Mouse (Mus musculus): ENCODE data around the gene Kcnmb4.

Gene Kcnmb4

GRCm38 (mm10) chr10:116402742-116403425, 70.8 kb downstream of the Kcnmb4 start:
- DNase-seq (ENCODE audit: low read depth, low spot score), result no peak

- no peak for DNase-seq (ENCODE audit: low read depth, low spot score)
Measured at GRCm38 (mm10) chr10:116397973-116398372, 75.7 kb downstream of the Kcnmb4 start.

GRCm38 (mm10) chr10:116397573-116397972, 76.1 kb downstream of the Kcnmb4 start:
- DNase-seq (ENCODE audit: low read depth, low spot score), result no peak

GRCm38 (mm10) chr10:116396966-116397365, 76.7 kb downstream of the Kcnmb4 start:
- no peak for DNase-seq (ENCODE audit: low read depth, low spot score)

GRCm38 (mm10) chr10:116396279-116396678, 77.4 kb downstream of the Kcnmb4 start:
- DNase-seq (ENCODE audit: low read depth, low spot score), result no peak

- DNase-seq (ENCODE audit: low read depth, low spot score), result no peak
Measured at GRCm38 (mm10) chr10:116394585-116394984, 79.1 kb downstream of the Kcnmb4 start.

GRCm38 (mm10) chr10:116393790-116394475, 79.7 kb downstream of the Kcnmb4 start:
- no peak for DNase-seq (ENCODE audit: low read depth, low spot score)

GRCm38 (mm10) chr10:116388840-116389239, 84.8 kb downstream of the Kcnmb4 start:
- DNase-seq (ENCODE audit: low read depth, low spot score), result no peak

GRCm38 (mm10) chr10:116386391-116386885, 87.2 kb downstream of the Kcnmb4 start:
- DNase-seq (ENCODE audit: low read depth, low spot score), result no peak

- no peak for DNase-seq (ENCODE audit: low read depth, low spot score)
Measured at GRCm38 (mm10) chr10:116384401-116384800, 89.3 kb downstream of the Kcnmb4 start.

- DNase-seq (ENCODE audit: low read depth, low spot score), result no peak
Measured at GRCm38 (mm10) chr10:116382826-116383685, 90.6 kb downstream of the Kcnmb4 start.

- no peak for DNase-seq (ENCODE audit: low read depth, low spot score)
Measured at GRCm38 (mm10) chr10:116376853-116377252, 96.8 kb downstream of the Kcnmb4 start.

- DNase-seq (ENCODE audit: low read depth, low spot score), result no peak
Measured at GRCm38 (mm10) chr10:116374111-116374510, 99.6 kb downstream of the Kcnmb4 start.

GRCm38 (mm10) chr10:116370991-116371725, 102.5 kb downstream of the Kcnmb4 start:
- no peak for DNase-seq (ENCODE audit: low read depth, low spot score)

Measured in skeletal muscle tissue, adult 2 months (tissue).